Mouse (Mus musculus): ENCODE data around the gene Cep170b. TPM values are rescaled to one million over a fixed set of nuclear protein-coding genes. Genes with fewer than 3 reads are reported as not detected.

The Cep170b gene
- polyA plus RNA-seq, 1 experiment from 2014 or later = 22.0 TPM

GRCm38 (mm10) chr12:112760154-112760926 is 40.1 kb downstream of the Cep170b start, which contains the start of gene Pld4:
Gene Pld4 (plus strand): TSS chr12:112760655.
- no peak within 1 kb of the TSS for H3K4me2 ChIP-seq (replicated peaks)
- H3K9me3 ChIP-seq = 0 out of 2 replicates have a peak, but pooled peaks cover 3% of the 10 kb centered on the region
- no peak for ATAC-seq
- 38% methylated on average over 4 of the region's 4 CpGs for WGBS
- H3K4me1 ChIP-seq (replicated peaks) = no peaks in the 10 kb centered on the region
- no peaks in the 10 kb centered on the region for H3K27me3 ChIP-seq
- no peak within 1 kb of the TSS for H3K9ac ChIP-seq (replicated peaks)
- no peaks in the 10 kb centered on the region for H3K36me3 ChIP-seq
- H3K27ac ChIP-seq = no peak within 1 kb of the TSS
- no peak within 1 kb of the TSS for H3K4me3 ChIP-seq (replicated peaks)

GRCm38 (mm10) chr12:112761411-112761810 is 41.2 kb downstream of the Cep170b start:
- ATAC-seq = no peak
- WGBS = 92% methylated on average over 4 of the region's 4 CpGs
- Histone ChIP-seq H3K4me2 (replicated peaks) (no peak overlapping the region), H3K36me3 (no peaks in the 10 kb centered on the region), H3K9ac (replicated peaks) (no peak overlapping the region), H3K9me3 (0 out of 2 replicates have a peak, but pooled peaks cover 3% of the 10 kb centered on the region), H3K4me3 (replicated peaks) (no peak overlapping the region), H3K27me3 (no peaks in the 10 kb centered on the region), H3K27ac (no peak overlapping the region), H3K4me1 (replicated peaks) (no peaks in the 10 kb centered on the region)

GRCm38 (mm10) chr12:112762018-112762417 is 41.8 kb downstream of the Cep170b start:
- Histone ChIP-seq H3K27me3 (no peaks in the 10 kb centered on the region), H3K27ac (no peak overlapping the region), H3K4me3 (replicated peaks) (no peak overlapping the region), H3K4me1 (replicated peaks) (no peaks in the 10 kb centered on the region), H3K4me2 (replicated peaks) (no peak overlapping the region), H3K9ac (replicated peaks) (no peak overlapping the region), H3K9me3 (no peaks in the 10 kb centered on the region), H3K36me3 (no peaks in the 10 kb centered on the region)
- ATAC-seq = no peak
- 84% methylated on average over 3 of the region's 3 CpGs for WGBS

GRCm38 (mm10) chr12:112763176-112763575 is 42.9 kb downstream of the Cep170b start:
- Histone ChIP-seq H3K27ac (no peak overlapping the region), H3K27me3 (no peaks in the 10 kb centered on the region), H3K4me2 (replicated peaks) (no peak overlapping the region), H3K9me3 (no peaks in the 10 kb centered on the region), H3K36me3 (no peaks in the 10 kb centered on the region), H3K9ac (replicated peaks) (no peak overlapping the region), H3K4me3 (replicated peaks) (no peak overlapping the region), H3K4me1 (replicated peaks) (no peaks in the 10 kb centered on the region)
- no peak for ATAC-seq
- WGBS = 81% methylated on average over 4 of the region's 4 CpGs

GRCm38 (mm10) chr12:112764141-112764540 is 43.9 kb downstream of the Cep170b start:
- no peaks in the 10 kb centered on the region for H3K4me1 ChIP-seq (replicated peaks)
- H3K9me3 ChIP-seq = no peaks in the 10 kb centered on the region
- no peak for ATAC-seq
- 86% methylated on average over 5 of the region's 5 CpGs for WGBS
- H3K9ac ChIP-seq (replicated peaks) = no peak overlapping the region
- no peak overlapping the region for H3K4me2 ChIP-seq (replicated peaks)
- H3K4me3 ChIP-seq (replicated peaks) = no peak overlapping the region
- H3K36me3 ChIP-seq = no peaks in the 10 kb centered on the region
- no peaks in the 10 kb centered on the region for H3K27me3 ChIP-seq
- no peak overlapping the region for H3K27ac ChIP-seq

DNA sequence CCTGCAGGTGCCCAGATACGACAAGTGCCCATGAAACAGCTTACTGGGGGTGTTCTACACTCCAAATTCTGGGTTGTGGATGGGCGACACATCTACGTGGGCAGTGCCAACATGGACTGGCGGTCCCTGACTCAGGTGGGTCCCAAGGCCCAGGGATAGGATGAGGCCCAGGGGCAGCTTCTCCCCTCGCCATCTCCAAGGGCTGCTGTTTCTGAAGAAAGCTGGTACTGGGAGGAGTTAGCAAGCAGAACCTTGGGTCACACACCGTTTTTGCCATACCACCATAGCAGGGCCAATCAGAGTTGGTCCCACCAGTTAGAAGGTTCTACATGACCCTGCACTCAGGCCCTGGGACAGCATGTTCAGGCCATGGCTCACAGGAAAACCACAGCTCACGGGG is 44.7 kb downstream of the Cep170b start:
- Histone ChIP-seq H3K4me3 (replicated peaks) (no peak overlapping the region), H3K4me1 (replicated peaks) (no peaks in the 10 kb centered on the region), H3K9ac (replicated peaks) (no peak overlapping the region), H3K27ac (no peak overlapping the region), H3K9me3 (no peaks in the 10 kb centered on the region), H3K4me2 (replicated peaks) (no peak overlapping the region), H3K36me3 (no peaks in the 10 kb centered on the region), H3K27me3 (no peaks in the 10 kb centered on the region)
- WGBS = 84% methylated on average over 7 of the region's 7 CpGs
- ATAC-seq = no peak

- no peak for ATAC-seq
- 90% methylated on average over 7 of the region's 7 CpGs for WGBS
- H3K4me2 ChIP-seq (replicated peaks) = no peak overlapping the region
- no peaks in the 10 kb centered on the region for H3K9me3 ChIP-seq
- no peak overlapping the region for H3K9ac ChIP-seq (replicated peaks)
- H3K27me3 ChIP-seq = no peaks in the 10 kb centered on the region
- H3K36me3 ChIP-seq = no peaks in the 10 kb centered on the region
- H3K27ac ChIP-seq = no peak overlapping the region
- H3K4me1 ChIP-seq (replicated peaks) = no peaks in the 10 kb centered on the region
- no peak overlapping the region for H3K4me3 ChIP-seq (replicated peaks)
Measured at GRCm38 (mm10) chr12:112766586-112766985, 46.3 kb downstream of the Cep170b start.

DNA sequence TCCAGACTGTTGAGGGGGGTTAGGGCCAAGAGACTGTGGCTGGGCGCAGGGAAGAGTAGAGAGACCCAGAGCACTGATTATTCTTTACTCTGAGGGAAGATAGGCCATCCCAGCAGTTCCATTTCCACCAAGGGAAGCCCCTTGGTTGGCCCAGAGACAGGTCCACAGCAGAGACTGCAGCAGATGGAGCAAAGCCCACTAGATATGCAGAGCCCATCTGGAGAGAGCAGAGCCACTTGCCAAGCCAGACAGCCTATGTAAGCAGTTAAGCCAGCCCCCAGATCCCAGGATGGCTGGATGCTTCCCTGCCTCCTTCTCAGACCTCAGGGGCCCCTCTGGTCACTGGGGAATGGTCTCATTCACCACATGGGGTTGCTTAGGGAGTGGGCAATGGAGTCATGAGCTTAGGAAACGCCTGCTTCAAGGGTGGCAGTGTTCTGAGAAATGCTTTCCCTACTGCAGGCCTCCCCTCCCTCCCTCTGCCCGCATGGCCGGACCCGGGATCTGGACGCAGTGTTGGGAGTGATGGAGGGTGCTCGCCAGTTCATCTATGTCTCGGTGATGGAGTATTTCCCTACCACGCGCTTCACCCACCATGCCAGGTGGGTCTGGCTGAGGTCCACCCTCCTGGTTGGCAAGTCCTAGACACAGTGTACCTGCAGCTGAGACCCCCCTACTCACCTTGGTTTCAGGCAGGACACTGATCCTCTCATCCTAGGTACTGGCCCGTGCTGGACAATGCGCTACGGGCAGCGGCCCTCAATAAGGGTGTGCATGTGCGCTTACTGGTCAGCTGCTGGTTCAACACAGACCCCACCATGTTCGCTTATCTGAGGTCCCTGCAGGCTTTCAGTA is 47.0 kb downstream of the Cep170b start:
- Histone ChIP-seq H3K27me3 (no peaks in the 10 kb centered on the region), H3K4me2 (replicated peaks) (no peak overlapping the region), H3K9me3 (no peaks in the 10 kb centered on the region), H3K27ac (no peak overlapping the region), H3K4me1 (replicated peaks) (no peaks in the 10 kb centered on the region), H3K9ac (replicated peaks) (no peak overlapping the region), H3K4me3 (replicated peaks) (no peak overlapping the region), H3K36me3 (no peaks in the 10 kb centered on the region)
- ATAC-seq = no peak
- WGBS = 91% methylated on average over 16 of the region's 16 CpGs

DNA sequence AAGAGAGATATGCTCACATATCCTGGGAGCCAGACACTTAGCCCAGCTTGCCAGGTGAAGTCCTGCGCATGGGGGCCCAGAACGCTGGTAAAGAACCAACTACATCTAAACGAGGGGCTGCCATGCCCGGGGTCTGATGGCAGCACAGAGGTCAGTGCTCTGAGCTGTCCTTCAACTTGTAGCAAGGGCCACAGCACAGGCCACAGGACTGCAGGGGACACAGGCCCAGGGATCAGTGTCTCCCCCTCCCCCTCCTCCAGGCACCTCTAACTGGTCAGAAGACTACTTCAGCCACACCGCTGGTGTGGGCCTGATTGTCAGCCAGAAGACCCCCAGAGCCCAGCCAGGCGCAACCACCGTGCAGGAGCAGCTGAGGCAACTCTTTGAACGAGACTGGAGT is 47.9 kb downstream of the Cep170b start:
- no peak for ATAC-seq
- H3K4me1 ChIP-seq (replicated peaks) = no peaks in the 10 kb centered on the region
- H3K4me2 ChIP-seq (replicated peaks) = no peak overlapping the region
- no peak overlapping the region for H3K9ac ChIP-seq (replicated peaks)
- WGBS = 91% methylated on average over 8 of the region's 8 CpGs
- H3K36me3 ChIP-seq = no peaks in the 10 kb centered on the region
- H3K27ac ChIP-seq = no peak overlapping the region
- no peaks in the 10 kb centered on the region for H3K9me3 ChIP-seq
- H3K4me3 ChIP-seq (replicated peaks) = no peak overlapping the region
- H3K27me3 ChIP-seq = no peaks in the 10 kb centered on the region

GRCm38 (mm10) chr12:112769031-112769430 is 48.8 kb downstream of the Cep170b start:
- H3K4me3 ChIP-seq (replicated peaks) = no peak overlapping the region
- ATAC-seq = no peak
- no peaks in the 10 kb centered on the region for H3K4me1 ChIP-seq (replicated peaks)
- H3K36me3 ChIP-seq = no peaks in the 10 kb centered on the region
- no peak overlapping the region for H3K9ac ChIP-seq (replicated peaks)
- H3K27me3 ChIP-seq = no peaks in the 10 kb centered on the region
- WGBS = 87% methylated on average over 6 of the region's 6 CpGs
- no peak overlapping the region for H3K27ac ChIP-seq
- H3K9me3 ChIP-seq = no peaks in the 10 kb centered on the region
- H3K4me2 ChIP-seq (replicated peaks) = no peak overlapping the region

- 82% methylated on average over 2 of the region's 2 CpGs for WGBS
- ATAC-seq = no peak
Measured at GRCm38 (mm10) chr12:112769751-112770150, 49.5 kb downstream of the Cep170b start.

DNA sequence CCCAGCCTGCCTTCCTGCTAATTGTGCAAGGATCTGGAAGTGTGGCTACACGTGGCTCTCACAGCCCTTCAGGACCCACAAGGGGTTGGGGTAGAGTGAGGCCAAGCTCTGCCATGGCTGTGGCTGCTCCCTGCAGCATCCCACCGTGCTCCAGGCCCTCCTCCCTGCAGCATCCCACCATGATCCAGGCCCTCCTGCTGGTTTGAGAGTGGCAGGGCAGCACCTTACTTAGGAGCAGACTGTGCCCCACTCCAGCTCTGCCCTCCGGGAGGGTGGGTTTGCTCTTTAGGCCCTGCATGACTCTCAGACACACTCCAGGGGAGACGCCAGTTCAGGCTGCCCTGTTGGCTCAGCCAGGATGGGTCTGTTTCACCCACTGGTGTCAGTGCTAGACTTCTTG is 50.1 kb downstream of the Cep170b start:
- H3K4me3 ChIP-seq (replicated peaks) = no peak overlapping the region
- no peak overlapping the region for H3K27ac ChIP-seq
- no peak overlapping the region for H3K9ac ChIP-seq (replicated peaks)
- peaks cover 6% of the 10 kb centered on the region for H3K9me3 ChIP-seq
- H3K4me1 ChIP-seq (replicated peaks) = no peaks in the 10 kb centered on the region
- H3K4me2 ChIP-seq (replicated peaks) = no peak overlapping the region
- no peaks in the 10 kb centered on the region for H3K36me3 ChIP-seq
- no peaks in the 10 kb centered on the region for H3K27me3 ChIP-seq
- WGBS = 80% methylated on average over 4 of the region's 4 CpGs
- no peak for ATAC-seq

More at GRCm38 (mm10) chr12:112769751-112770150, 49.5 kb downstream of the Cep170b start:
- H3K9me3 ChIP-seq = no peaks in the 10 kb centered on the region
- H3K36me3 ChIP-seq = no peaks in the 10 kb centered on the region
- H3K4me1 ChIP-seq (replicated peaks) = no peaks in the 10 kb centered on the region
- H3K4me3 ChIP-seq (replicated peaks) = no peak overlapping the region
- H3K27me3 ChIP-seq = no peaks in the 10 kb centered on the region
- no peak overlapping the region for H3K9ac ChIP-seq (replicated peaks)
- no peak overlapping the region for H3K4me2 ChIP-seq (replicated peaks)
- no peak overlapping the region for H3K27ac ChIP-seq
